ENCODE assay signal across 10 mouse cellular contexts in the genomic region with DNA sequence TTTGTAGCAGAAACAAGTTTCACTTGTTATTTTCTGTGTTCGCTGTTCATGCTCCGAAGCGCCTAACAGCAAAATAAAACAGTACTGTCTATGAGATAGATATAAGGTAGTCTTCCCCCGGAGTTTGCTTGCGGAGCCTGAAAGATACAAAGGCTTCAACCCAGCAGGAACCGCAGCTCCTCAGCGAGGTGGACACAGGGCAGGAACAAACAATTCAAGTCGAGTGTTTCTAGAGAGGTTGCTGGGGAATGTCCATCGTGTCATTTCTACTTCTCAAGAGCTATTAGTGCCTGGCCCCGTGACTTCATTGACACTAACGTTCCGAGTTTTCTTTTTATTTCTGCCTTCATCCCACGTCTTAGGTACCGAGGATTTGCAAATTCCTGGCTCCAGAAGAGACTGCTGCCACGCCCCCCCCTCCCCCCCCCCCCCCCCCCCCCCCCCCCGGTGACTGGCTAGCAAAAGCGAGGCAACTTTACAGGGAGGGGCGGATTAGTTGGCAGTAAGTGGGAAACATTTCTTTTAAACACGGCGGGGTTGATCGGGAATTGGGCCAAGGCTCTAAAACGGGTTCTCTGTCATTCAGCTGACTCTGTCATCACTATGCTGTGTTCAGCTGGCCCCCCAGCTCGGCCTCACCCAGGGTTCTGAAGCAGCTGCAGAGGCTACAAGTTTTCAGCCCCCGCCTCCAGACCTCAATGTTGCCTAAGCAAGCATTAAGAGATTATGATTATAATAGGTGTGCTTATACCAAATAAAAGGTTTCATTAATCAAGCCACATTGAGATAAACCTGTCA. TPM values are rescaled to one million over a fixed set of nuclear protein-coding genes. Genes with fewer than 3 reads are reported as not detected.
DNase-seq lines count a peak whose midpoint lies in the region; ATAC-seq and TF ChIP-seq lines count a peak whose summit lies in the region.
"Had no signal": no experiment of that assay in that cellular context is flagged by ENCODE, and none has a peak within 500 bp of the region (broad histone marks: within the 10 kb centered on the region; RNA-seq: fewer than 3 reads in every experiment).

No protein-coding gene starts in this region.

- H3K36me3 ChIP-seq in heart, embryonic 10.5 days = no peaks in the 10 kb centered on the region
- no peaks in the 10 kb centered on the region for H3K36me3 ChIP-seq in embryonic facial prominence, embryonic 15.5 days
- no peaks in the 10 kb centered on the region for H3K36me3 ChIP-seq in intestine, embryonic 14.5 days (ENCODE audit: control insufficient read depth, insufficient read depth, low read length)
- no peaks in the 10 kb centered on the region for H3K36me3 ChIP-seq in midbrain, postnatal 0 days (ENCODE audit: insufficient read depth, low read length)
- H3K36me3 ChIP-seq: liver, embryonic 15.5 days had no signal

- H3K4me1 ChIP-seq in heart, embryonic 10.5 days = no peaks in the 10 kb centered on the region
- H3K4me1 ChIP-seq in embryonic facial prominence, embryonic 15.5 days = no peaks in the 10 kb centered on the region
- H3K4me1 ChIP-seq in intestine, embryonic 14.5 days (replicated peaks; ENCODE audit: control insufficient read depth, insufficient read depth, low read length) = no peaks in the 10 kb centered on the region; the same call in 1 of the 2 replicates
- no peaks in the 10 kb centered on the region for H3K4me1 ChIP-seq in midbrain, postnatal 0 days (ENCODE audit: insufficient read depth, low read length)
- H3K4me1 ChIP-seq: liver, embryonic 15.5 days had no signal

- no peak overlapping the region for H3K27ac ChIP-seq in heart, embryonic 10.5 days
- H3K27ac ChIP-seq in embryonic facial prominence, embryonic 15.5 days (replicated peaks) = no peak overlapping the region
- no peak overlapping the region for H3K27ac ChIP-seq in intestine, embryonic 14.5 days (ENCODE audit: low read depth)
- H3K27ac ChIP-seq in midbrain, postnatal 0 days (ENCODE audit: low read depth, low read length) = no peak overlapping the region
- H3K27ac ChIP-seq: liver, embryonic 15.5 days had no signal

- peak overlapping the region; percentile 42 for H3K4me3 ChIP-seq in heart, embryonic 10.5 days
- peak overlapping the region; percentile 15 for H3K4me3 ChIP-seq in embryonic facial prominence, embryonic 15.5 days (replicated peaks)
- H3K4me3 ChIP-seq in intestine, embryonic 14.5 days (ENCODE audit: low read depth, low read length) = peak overlapping the region; percentile 15; the same call in 1 of the 2 replicates
- no peak overlapping the region for H3K4me3 ChIP-seq in midbrain, postnatal 0 days (ENCODE audit: low read depth, low read length)
- H3K4me3 ChIP-seq: liver, embryonic 15.5 days had no signal

- H3K4me2 ChIP-seq in embryonic facial prominence, embryonic 15.5 days (replicated peaks) = peak overlapping the region; percentile 41
- H3K4me2 ChIP-seq in intestine, embryonic 14.5 days (ENCODE audit: low read length) = peak overlapping the region; percentile 38
- no peak overlapping the region for H3K4me2 ChIP-seq in midbrain, postnatal 0 days (ENCODE audit: low read depth, low read length, poor library complexity, severe bottlenecking)
- H3K4me2 ChIP-seq: liver, embryonic 15.5 days had no signal

- 14% methylated on average over 20 of the region's 24 CpGs for WGBS in heart, embryonic 10.5 days
- WGBS in embryonic facial prominence, embryonic 15.5 days = 9% methylated on average over 21 of the region's 24 CpGs
- 11% methylated on average over 21 of the region's 24 CpGs for WGBS in intestine, embryonic 14.5 days
- WGBS in midbrain, postnatal 0 days = 8% methylated on average over 20 of the region's 24 CpGs

- TF ChIP-seq CTCF in midbrain, postnatal 0 days (IDR thresholded peaks at IDR 0.05) = no peak

- H3K9me3 ChIP-seq in heart, embryonic 10.5 days = no peaks in the 10 kb centered on the region
- H3K9me3 ChIP-seq in embryonic facial prominence, embryonic 15.5 days (replicated peaks) = no peaks in the 10 kb centered on the region
- H3K9me3 ChIP-seq in intestine, embryonic 14.5 days (ENCODE audit: control insufficient read depth, low read length) = no peaks in the 10 kb centered on the region
- H3K9me3 ChIP-seq in midbrain, postnatal 0 days (ENCODE audit: low read length) = no peaks in the 10 kb centered on the region
- H3K9me3 ChIP-seq: liver, embryonic 15.5 days had no signal

- H3K9ac ChIP-seq in embryonic facial prominence, embryonic 15.5 days = no peak overlapping the region
- no peak overlapping the region for H3K9ac ChIP-seq in intestine, embryonic 14.5 days (ENCODE audit: low read length)
- H3K9ac ChIP-seq in midbrain, postnatal 0 days (replicated peaks; ENCODE audit: low read length, poor library complexity, severe bottlenecking) = no peak overlapping the region
- H3K9ac ChIP-seq: liver, embryonic 15.5 days had no signal

- peaks cover 10% of the 10 kb centered on the region; the same call in 1 of the 2 replicates for H3K27me3 ChIP-seq in heart, embryonic 10.5 days (ENCODE audit: insufficient read depth, poor library complexity, severe bottlenecking)
- H3K27me3 ChIP-seq in embryonic facial prominence, embryonic 15.5 days = no peaks in the 10 kb centered on the region
- no peaks in the 10 kb centered on the region for H3K27me3 ChIP-seq in intestine, embryonic 14.5 days (replicated peaks; ENCODE audit: control insufficient read depth, insufficient read depth, low read length)
- 0 out of 2 replicates have a peak, but pooled peaks cover 4% of the 10 kb centered on the region for H3K27me3 ChIP-seq in midbrain, postnatal 0 days (ENCODE audit: insufficient read depth, low read length)

- ATAC-seq in embryonic facial prominence, embryonic 15.5 days (ENCODE audit: insufficient number of reproducible peaks, low FRiP score, low TSS enrichment, low read depth) = no peak
- no peak for ATAC-seq in intestine, embryonic 14.5 days (replicated peaks; ENCODE audit: low FRiP score, low TSS enrichment, low read depth)
- no peak for ATAC-seq in midbrain, postnatal 0 days (ENCODE audit: low FRiP score)

- no peak for DNase-seq in heart, embryonic 10.5 days (ENCODE audit: low spot score)
- DNase-seq in heart, adult 8-10 months (ENCODE audit: low spot score) = no peak
- peak; percentile 53 for DNase-seq in intestine, embryonic 14.5 days (ENCODE audit: low spot score)
- peak; percentile 49 for DNase-seq in midbrain, postnatal 0 days (ENCODE audit: low spot score)
- no peak for DNase-seq in layer of hippocampus, adult 9-11 months
- DNase-seq in adipocyte (ENCODE audit: low spot score) = no peak
- no peak for DNase-seq in cerebellum, adult 18-20 months

RNA-seq across cellular contexts. Expression of gene Foxd3, which starts 29.9 kb away (rescaled TPM):
- 0.18 TPM in 1 of 2 replicates, not detected in the other for polyA plus RNA-seq in heart, embryonic 10.5 days (2016; fragmentation: Nextera tagmentation; extraction: Ambion mirVana)
- total RNA-seq in heart, adult 8-10 months (2022) = under 1 TPM; 0.34 to 0.69 (median 0.41) TPM
- polyA plus RNA-seq in embryonic facial prominence, embryonic 15.5 days (2015; fragmentation: Nextera tagmentation; extraction: Ambion mirVana) = 1.7 and 1.8 TPM in 2 replicates
- 1.3 and 1.4 TPM in 2 replicates for polyA plus RNA-seq in intestine, embryonic 14.5 days (2014; fragmentation: Nextera tagmentation; extraction: Ambion mirVana)
- 0.71 and 1.0 TPM in 2 replicates for total RNA-seq in midbrain, postnatal 0 days (2014; rRNA removed)
- not detected in 2 replicates for polyA plus RNA-seq in midbrain, postnatal 0 days (2015; fragmentation: Nextera tagmentation; extraction: Ambion mirVana)
- polyA plus RNA-seq: liver, embryonic 15.5 days; testis, adult 2 months had no signal

Comparison
In these comparisons a context has a peak if more than half of its experiments do, and no peak if none do; other contexts are left out.
1. DNase-seq: peak in intestine, embryonic 14.5 days (single experiment) and midbrain, postnatal 0 days (single experiment); none in heart, embryonic 10.5 days (single experiment), heart, adult 8-10 months (single experiment), layer of hippocampus, adult 9-11 months (single experiment), adipocyte (single experiment) and cerebellum, adult 18-20 months (0 of 2).